Mouse (Mus musculus): ENCODE data around the gene Dop1b. TPM values are rescaled to one million over a fixed set of nuclear protein-coding genes. Genes with fewer than 3 reads are reported as not detected.

Gene Dop1b
- total and polyA plus RNA-seq, 2 experiments: 12.1 to 30.3 TPM

- Histone ChIP-seq H3K4me1 (ENCODE audit: control insufficient read depth, insufficient read depth, low read length) (peaks cover 8% of the 10 kb centered on the region), H3K79me2 (ENCODE audit: control insufficient read depth, insufficient read depth, low read length) (peaks cover 56% of the 10 kb centered on the region), H3K27ac (replicated peaks; ENCODE audit: insufficient read depth, low read depth, low read length) (no peak overlapping the region), H3K27me3 (ENCODE audit: control insufficient read depth, insufficient read depth, low read length) (no peaks in the 10 kb centered on the region), H3K4me3 (ENCODE audit: insufficient read depth, low read depth, low read length) (no peak overlapping the region), H3K9ac (ENCODE audit: low read depth, low read length) (no peak overlapping the region), H3K36me3 (ENCODE audit: control insufficient read depth, insufficient read depth, low read length) (no peaks in the 10 kb centered on the region)
- WGBS: 55% methylated on average over 2 of the region's 2 CpGs
- TF ChIP-seq POLR2A (IDR thresholded peaks at IDR 0.05; ENCODE audit: extremely low read depth, insufficient read depth, low read length) (no peak), CTCF (IDR thresholded peaks at IDR 0.05; ENCODE audit: low read depth, low read length) (no peak)
- DNase-seq (ENCODE audit: extremely low read depth, low read depth, low spot score): peak; percentile 73
Measured at GRCm38 (mm10) chr16:93834076-93834475, 122.4 kb downstream of the Dop1b start.

- TF ChIP-seq POLR2A (IDR thresholded peaks at IDR 0.05; ENCODE audit: extremely low read depth, insufficient read depth, low read length): no peak
- no peak for TF ChIP-seq CTCF (IDR thresholded peaks at IDR 0.05; ENCODE audit: low read depth, low read length)
- Histone ChIP-seq H3K4me3 (ENCODE audit: insufficient read depth, low read depth, low read length) (no peak overlapping the region), H3K36me3 (ENCODE audit: control insufficient read depth, insufficient read depth, low read length) (peaks cover 4% of the 10 kb centered on the region), H3K4me1 (ENCODE audit: control insufficient read depth, insufficient read depth, low read length) (peaks cover 3% of the 10 kb centered on the region), H3K27ac (replicated peaks; ENCODE audit: insufficient read depth, low read depth, low read length) (no peak overlapping the region), H3K9ac (ENCODE audit: low read depth, low read length) (no peak overlapping the region), H3K79me2 (ENCODE audit: control insufficient read depth, insufficient read depth, low read length) (peaks cover 47% of the 10 kb centered on the region), H3K27me3 (ENCODE audit: control insufficient read depth, insufficient read depth, low read length) (no peaks in the 10 kb centered on the region)
- WGBS: 94% methylated on average over 1 of the region's 1 CpGs
- no peak for DNase-seq (ENCODE audit: extremely low read depth, low read depth, low spot score)
Measured at GRCm38 (mm10) chr16:93839049-93839448, 127.3 kb downstream of the Dop1b start.

GRCm38 (mm10) chr16:93850527-93850926 lies 138.8 kb downstream of the Dop1b start:
- Histone ChIP-seq H3K27ac (replicated peaks; ENCODE audit: insufficient read depth, low read depth, low read length) (no peak overlapping the region), H3K4me3 (ENCODE audit: insufficient read depth, low read depth, low read length) (no peak overlapping the region), H3K9ac (ENCODE audit: low read depth, low read length) (no peak overlapping the region), H3K4me1 (ENCODE audit: control insufficient read depth, insufficient read depth, low read length) (no peaks in the 10 kb centered on the region), H3K36me3 (ENCODE audit: control insufficient read depth, insufficient read depth, low read length) (peaks cover 64% of the 10 kb centered on the region), H3K79me2 (ENCODE audit: control insufficient read depth, insufficient read depth, low read length) (no peaks in the 10 kb centered on the region; the same call in 1 of the 2 replicates), H3K27me3 (ENCODE audit: control insufficient read depth, insufficient read depth, low read length) (no peaks in the 10 kb centered on the region)
- no peak for DNase-seq (ENCODE audit: extremely low read depth, low read depth, low spot score)
- 93% methylated on average over 3 of the region's 3 CpGs for WGBS
- no peak for TF ChIP-seq CTCF (IDR thresholded peaks at IDR 0.05; ENCODE audit: low read depth, low read length)
- no peak for TF ChIP-seq POLR2A (IDR thresholded peaks at IDR 0.05; ENCODE audit: extremely low read depth, insufficient read depth, low read length)

- Histone ChIP-seq H3K9ac (ENCODE audit: low read depth, low read length) (no peak overlapping the region), H3K79me2 (ENCODE audit: control insufficient read depth, insufficient read depth, low read length) (no peaks in the 10 kb centered on the region), H3K27ac (replicated peaks; ENCODE audit: insufficient read depth, low read depth, low read length) (peak overlapping the region; percentile 58), H3K4me3 (ENCODE audit: insufficient read depth, low read depth, low read length) (no peak overlapping the region), H3K36me3 (ENCODE audit: control insufficient read depth, insufficient read depth, low read length) (peaks cover 52% of the 10 kb centered on the region), H3K27me3 (ENCODE audit: control insufficient read depth, insufficient read depth, low read length) (no peaks in the 10 kb centered on the region), H3K4me1 (ENCODE audit: control insufficient read depth, insufficient read depth, low read length) (peaks cover 13% of the 10 kb centered on the region)
- DNase-seq (ENCODE audit: extremely low read depth, low read depth, low spot score): peak; percentile 91
- 28% methylated on average over 4 of the region's 4 CpGs for WGBS
- TF ChIP-seq CTCF (IDR thresholded peaks at IDR 0.05; ENCODE audit: low read depth, low read length) (no peak), POLR2A (IDR thresholded peaks at IDR 0.05; ENCODE audit: extremely low read depth, insufficient read depth, low read length) (no peak)
Measured at GRCm38 (mm10) chr16:93859967-93860366, 148.3 kb downstream of the Dop1b start.

Other genes starting within 250 kb of the Dop1b start
- 9.7 and 10.1 TPM in 2 replicates for gene Setd4, start 107.8 kb upstream of the Dop1b start, total RNA-seq (2014; rRNA removed)
- gene Setd4, start 107.8 kb upstream of the Dop1b start, polyA plus RNA-seq (2012; rRNA removed): 7.9 and 10.4 TPM in 2 replicates
- gene Cbr1, start 106.1 kb upstream of the Dop1b start, total RNA-seq (2014; rRNA removed): 125 and 126 TPM in 2 replicates
- 194 and 308 TPM in 2 replicates for gene Cbr1, start 106.1 kb upstream of the Dop1b start, polyA plus RNA-seq (2012; rRNA removed)
- not detected in 2 replicates for gene Gm5678, start 83.8 kb upstream of the Dop1b start, total RNA-seq (2014; rRNA removed)
- gene Gm5678, start 83.8 kb upstream of the Dop1b start, polyA plus RNA-seq (2012; rRNA removed): not detected in 2 replicates
- gene Cbr3, start 28.7 kb upstream of the Dop1b start, total RNA-seq (2014; rRNA removed): 0.92 and 1.8 TPM in 2 replicates
- gene Cbr3, start 28.7 kb upstream of the Dop1b start, polyA plus RNA-seq (2012; rRNA removed): 0.55 and 0.72 TPM in 2 replicates
- 22.9 and 26.8 TPM in 2 replicates for gene Morc3, start 120.2 kb downstream of the Dop1b start, total RNA-seq (2014; rRNA removed)
- gene Morc3, start 120.2 kb downstream of the Dop1b start, polyA plus RNA-seq (2012; rRNA removed): 2.7 and 3.1 TPM in 2 replicates
- gene Chaf1b, start 172.0 kb downstream of the Dop1b start, total RNA-seq (2014; rRNA removed): 1.6 and 3.0 TPM in 2 replicates
- 0.81 and 1.1 TPM in 2 replicates for gene Chaf1b, start 172.0 kb downstream of the Dop1b start, polyA plus RNA-seq (2012; rRNA removed)